13 mouse cellular contexts compared by ENCODE assay signal in the genomic region with DNA sequence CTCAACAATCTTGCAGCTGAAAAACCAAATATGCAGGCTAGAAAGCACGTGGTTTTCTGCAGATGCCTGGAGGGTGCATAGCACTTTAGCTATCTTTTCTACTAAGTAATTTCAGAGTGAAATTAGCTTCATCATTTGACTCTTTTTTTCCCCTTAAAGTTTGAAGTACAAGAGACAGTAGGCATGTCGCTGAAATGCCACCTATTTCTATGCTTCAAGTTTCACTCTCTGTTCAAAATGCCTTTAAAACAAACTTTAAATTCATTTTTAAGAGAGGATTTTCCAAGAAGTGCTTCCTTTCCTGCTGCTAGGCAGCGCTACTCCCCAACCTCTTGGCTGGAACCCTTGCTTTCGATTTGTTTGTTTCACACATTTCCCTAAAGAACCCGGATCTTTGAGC. TPM values are rescaled to one million over a fixed set of nuclear protein-coding genes. Genes with fewer than 3 reads are reported as not detected.
A peak's percentile ranks its signal among the peaks of the same experiment; 100 is the strongest.
DNase-seq lines count a peak whose midpoint lies in the region; ATAC-seq lines count a peak whose summit lies in the region.
"Had no signal": no experiment of that assay in that cellular context is flagged by ENCODE, and none has a peak within 500 bp of the region (broad histone marks: within the 10 kb centered on the region; RNA-seq: fewer than 3 reads in every experiment).

No protein-coding gene starts in this region.

- H3K4me2 ChIP-seq in hindbrain, embryonic 14.5 days (replicated peaks), result peak overlapping the region; percentile 48
- H3K4me2 ChIP-seq in neural tube, embryonic 11.5 days (ENCODE audit: low read depth), result peak overlapping the region; percentile 31; the same call in 1 of the 2 replicates
- no peak overlapping the region for H3K4me2 ChIP-seq in kidney, embryonic 14.5 days (replicated peaks; ENCODE audit: low read depth, low read length)
- H3K4me2 ChIP-seq: embryonic facial prominence, embryonic 13.5 days; heart, embryonic 13.5 days; liver, embryonic 15.5 days; stomach, embryonic 15.5 days had no signal

- ATAC-seq in hindbrain, embryonic 14.5 days (ENCODE audit: low FRiP score), result no peak
- ATAC-seq in neural tube, embryonic 11.5 days (ENCODE audit: insufficient read depth, low FRiP score, low TSS enrichment), result no peak
- ATAC-seq in kidney, embryonic 14.5 days (ENCODE audit: low FRiP score, low TSS enrichment), result no peak
- no peak for ATAC-seq in frontal cortex, adult (ENCODE audit: low TSS enrichment)

- WGBS in heart, embryonic 10.5 days, result under 1% methylated on average over 5 of the region's 5 CpGs
- WGBS in hindbrain, embryonic 14.5 days, result 1% methylated on average over 5 of the region's 5 CpGs
- WGBS in neural tube, embryonic 11.5 days, result under 1% methylated on average over 5 of the region's 5 CpGs
- 0% methylated on average over 5 of the region's 5 CpGs for WGBS in kidney, embryonic 14.5 days

- no peak overlapping the region for H3K27ac ChIP-seq in heart, embryonic 10.5 days
- H3K27ac ChIP-seq in hindbrain, embryonic 14.5 days, result no peak overlapping the region; the same call in 1 of the 2 replicates
- no peak overlapping the region for H3K27ac ChIP-seq in neural tube, embryonic 11.5 days (ENCODE audit: low read depth, low read length)
- H3K27ac ChIP-seq in kidney, embryonic 14.5 days (ENCODE audit: low read depth, low read length), result no peak overlapping the region
- H3K27ac ChIP-seq: embryonic facial prominence, embryonic 13.5 days; heart, embryonic 13.5 days; liver, embryonic 15.5 days; stomach, embryonic 15.5 days had no signal

- H3K9ac ChIP-seq in hindbrain, embryonic 14.5 days, result no peak overlapping the region; the same call in 1 of the 2 replicates
- H3K9ac ChIP-seq in neural tube, embryonic 11.5 days (ENCODE audit: low read length), result no peak overlapping the region
- no peak overlapping the region for H3K9ac ChIP-seq in kidney, embryonic 14.5 days (ENCODE audit: low read depth, low read length)
- H3K9ac ChIP-seq: embryonic facial prominence, embryonic 13.5 days; heart, embryonic 13.5 days; liver, embryonic 15.5 days; stomach, embryonic 15.5 days had no signal

- peaks cover 94% of the 10 kb centered on the region for H3K27me3 ChIP-seq in heart, embryonic 10.5 days (ENCODE audit: insufficient read depth, poor library complexity, severe bottlenecking)
- H3K27me3 ChIP-seq in hindbrain, embryonic 14.5 days (ENCODE audit: control insufficient read depth, insufficient read depth, low read length), result peaks cover 85% of the 10 kb centered on the region
- H3K27me3 ChIP-seq in neural tube, embryonic 11.5 days (ENCODE audit: control insufficient read depth, insufficient read depth, low read length), result peaks cover 44% of the 10 kb centered on the region
- peaks cover 76% of the 10 kb centered on the region for H3K27me3 ChIP-seq in kidney, embryonic 14.5 days (ENCODE audit: control insufficient read depth, insufficient read depth, low read length)

- peak; percentile 48 for DNase-seq in heart, embryonic 10.5 days (ENCODE audit: low spot score)
- no peak for DNase-seq in heart, adult 9 months (ENCODE audit: low spot score in 2 of 2)
- DNase-seq in embryo, embryonic 11 days, result peak; percentile 50
- peak; percentile 62 for DNase-seq in hindbrain, embryonic 14.5 days (ENCODE audit: low spot score)
- no peak for DNase-seq in neural tube, embryonic 11.5 days (ENCODE audit: low spot score)
- DNase-seq in urinary bladder, postnatal 14 days (ENCODE audit: low spot score), result no peak

- H3K4me1 ChIP-seq in heart, embryonic 10.5 days, result 0 out of 2 replicates have a peak, but pooled peaks cover 5% of the 10 kb centered on the region
- H3K4me1 ChIP-seq in hindbrain, embryonic 14.5 days (replicated peaks; ENCODE audit: control insufficient read depth, insufficient read depth, low read length), result 0 out of 2 replicates have a peak, but pooled peaks cover 3% of the 10 kb centered on the region
- peaks cover 6% of the 10 kb centered on the region for H3K4me1 ChIP-seq in neural tube, embryonic 11.5 days (ENCODE audit: control insufficient read depth, insufficient read depth, low read length)
- H3K4me1 ChIP-seq in kidney, embryonic 14.5 days (ENCODE audit: control insufficient read depth, insufficient read depth, low read length), result no peaks in the 10 kb centered on the region

- H3K36me3 ChIP-seq in heart, embryonic 10.5 days, result no peaks in the 10 kb centered on the region
- no peaks in the 10 kb centered on the region for H3K36me3 ChIP-seq in hindbrain, embryonic 14.5 days (replicated peaks; ENCODE audit: control insufficient read depth, insufficient read depth)
- H3K36me3 ChIP-seq in neural tube, embryonic 11.5 days (ENCODE audit: control insufficient read depth, insufficient read depth, low read length), result no peaks in the 10 kb centered on the region
- H3K36me3 ChIP-seq in kidney, embryonic 14.5 days (ENCODE audit: control insufficient read depth, insufficient read depth, low read length), result no peaks in the 10 kb centered on the region
- H3K36me3 ChIP-seq: embryonic facial prominence, embryonic 13.5 days; heart, embryonic 13.5 days; liver, embryonic 15.5 days; stomach, embryonic 15.5 days had no signal

- H3K4me3 ChIP-seq in heart, embryonic 10.5 days, result no peak overlapping the region
- 0 out of 2 replicates have a peak overlapping the region, but pooled peaks have one; percentile 2 for H3K4me3 ChIP-seq in hindbrain, embryonic 14.5 days (replicated peaks; ENCODE audit: low read length)
- no peak overlapping the region for H3K4me3 ChIP-seq in neural tube, embryonic 11.5 days (ENCODE audit: low read depth, low read length)
- H3K4me3 ChIP-seq in kidney, embryonic 14.5 days (ENCODE audit: low read length), result no peak overlapping the region
- H3K4me3 ChIP-seq: embryonic facial prominence, embryonic 13.5 days; heart, embryonic 13.5 days; liver, embryonic 15.5 days; stomach, embryonic 15.5 days had no signal

- no peaks in the 10 kb centered on the region for H3K9me3 ChIP-seq in heart, embryonic 10.5 days
- H3K9me3 ChIP-seq in hindbrain, embryonic 14.5 days (ENCODE audit: control insufficient read depth, low read length), result peaks cover 3% of the 10 kb centered on the region; the same call in 1 of the 2 replicates
- no peaks in the 10 kb centered on the region for H3K9me3 ChIP-seq in neural tube, embryonic 11.5 days (ENCODE audit: control insufficient read depth, low read length)
- no peaks in the 10 kb centered on the region for H3K9me3 ChIP-seq in kidney, embryonic 14.5 days (ENCODE audit: control insufficient read depth, low read length)
- H3K9me3 ChIP-seq: embryonic facial prominence, embryonic 13.5 days; liver, embryonic 15.5 days; stomach, embryonic 15.5 days had no signal

RNA-seq across cellular contexts. Expression of gene Gm10837, which starts 1.3 kb away (rescaled TPM):
- not detected in 2 replicates for polyA plus RNA-seq in heart, embryonic 10.5 days (2016; fragmentation: Nextera tagmentation; extraction: Ambion mirVana)
- 0.31 and 0.95 TPM in 2 replicates for polyA plus RNA-seq in hindbrain, embryonic 14.5 days (2014; fragmentation: Nextera tagmentation; extraction: Ambion mirVana)
- 0.51 and 0.54 TPM in 2 replicates for polyA plus RNA-seq in neural tube, embryonic 11.5 days (2014; fragmentation: Nextera tagmentation; extraction: Ambion mirVana)
- polyA plus RNA-seq in kidney, embryonic 14.5 days (2014; fragmentation: Nextera tagmentation; extraction: Ambion mirVana), result not detected in 2 replicates
- polyA plus RNA-seq: embryonic facial prominence, embryonic 13.5 days; large intestine, adult 2 months; liver, embryonic 15.5 days; stomach, embryonic 15.5 days had no signal

RNA-seq across cellular contexts. Expression of gene Zic2, which starts 13.8 kb away (rescaled TPM):
- polyA plus RNA-seq in heart, embryonic 10.5 days (2016; fragmentation: Nextera tagmentation; extraction: Ambion mirVana), result 0.11 TPM in 1 of 2 replicates, not detected in the other
- 10.6 and 11.4 TPM in 2 replicates for polyA plus RNA-seq in hindbrain, embryonic 14.5 days (2014; fragmentation: Nextera tagmentation; extraction: Ambion mirVana)
- 6.3 and 7.6 TPM in 2 replicates for polyA plus RNA-seq in neural tube, embryonic 11.5 days (2014; fragmentation: Nextera tagmentation; extraction: Ambion mirVana)
- polyA plus RNA-seq in kidney, embryonic 14.5 days (2014; fragmentation: Nextera tagmentation; extraction: Ambion mirVana), result not detected in 2 replicates
- polyA plus RNA-seq: heart, embryonic 13.5 days; large intestine, adult 2 months; liver, embryonic 15.5 days; stomach, embryonic 15.5 days had no signal

RNA-seq across cellular contexts. Expression of gene Zic5, which starts 23.6 kb away (rescaled TPM):
- 0.04 and 0.30 TPM in 2 replicates for polyA plus RNA-seq in heart, embryonic 10.5 days (2016; fragmentation: Nextera tagmentation; extraction: Ambion mirVana)
- polyA plus RNA-seq in hindbrain, embryonic 14.5 days (2014; fragmentation: Nextera tagmentation; extraction: Ambion mirVana), result 11.6 and 14.0 TPM in 2 replicates
- 10.3 and 10.8 TPM in 2 replicates for polyA plus RNA-seq in neural tube, embryonic 11.5 days (2014; fragmentation: Nextera tagmentation; extraction: Ambion mirVana)
- 0.07 and 0.10 TPM in 2 replicates for polyA plus RNA-seq in kidney, embryonic 14.5 days (2014; fragmentation: Nextera tagmentation; extraction: Ambion mirVana)
- polyA plus RNA-seq: heart, embryonic 13.5 days; large intestine, adult 2 months; liver, embryonic 15.5 days; stomach, embryonic 15.5 days had no signal

RNA-seq across cellular contexts. Expression of gene Gm5089, which starts 38.1 kb away (rescaled TPM):
- not detected in 2 replicates for polyA plus RNA-seq in heart, embryonic 10.5 days (2016; fragmentation: Nextera tagmentation; extraction: Ambion mirVana)
- polyA plus RNA-seq in hindbrain, embryonic 14.5 days (2014; fragmentation: Nextera tagmentation; extraction: Ambion mirVana), result 0.50 and 1.2 TPM in 2 replicates
- 0.23 and 0.35 TPM in 2 replicates for polyA plus RNA-seq in neural tube, embryonic 11.5 days (2014; fragmentation: Nextera tagmentation; extraction: Ambion mirVana)
- polyA plus RNA-seq in kidney, embryonic 14.5 days (2014; fragmentation: Nextera tagmentation; extraction: Ambion mirVana), result not detected in 2 replicates
- polyA plus RNA-seq: heart, embryonic 13.5 days; large intestine, adult 2 months; liver, embryonic 15.5 days; stomach, embryonic 15.5 days had no signal

RNA-seq across cellular contexts. Expression of gene Pcca, which starts 45.1 kb away (rescaled TPM):
- 27.6 and 32.1 TPM in 2 replicates for polyA plus RNA-seq in heart, embryonic 10.5 days (2016; fragmentation: Nextera tagmentation; extraction: Ambion mirVana)
- 27.2 and 34.6 TPM in 2 replicates for polyA plus RNA-seq in hindbrain, embryonic 14.5 days (2014; fragmentation: Nextera tagmentation; extraction: Ambion mirVana)
- polyA plus RNA-seq in neural tube, embryonic 11.5 days (2014; fragmentation: Nextera tagmentation; extraction: Ambion mirVana), result 33.1 and 33.4 TPM in 2 replicates
- 15.3 and 20.5 TPM in 2 replicates for polyA plus RNA-seq in kidney, embryonic 14.5 days (2014; fragmentation: Nextera tagmentation; extraction: Ambion mirVana)

Comparison
In these comparisons a context has a peak if more than half of its experiments do, and no peak if none do; other contexts are left out.
1. DNase-seq: peak in heart, embryonic 10.5 days (single experiment), embryo, embryonic 11 days (single experiment) and hindbrain, embryonic 14.5 days (single experiment); none in heart, adult 9 months (0 of 2), neural tube, embryonic 11.5 days (single experiment) and urinary bladder, postnatal 14 days (single experiment).